Mouse (Mus musculus): Measurements from ENCODE around the gene Nomo1. TPM values are rescaled to one million over a fixed set of nuclear protein-coding genes. Genes with fewer than 3 reads are reported as not detected.

Nomo1 gene
- polyA plus RNA-seq, 1 experiment from 2014 or later: 29.5 TPM

DNA sequence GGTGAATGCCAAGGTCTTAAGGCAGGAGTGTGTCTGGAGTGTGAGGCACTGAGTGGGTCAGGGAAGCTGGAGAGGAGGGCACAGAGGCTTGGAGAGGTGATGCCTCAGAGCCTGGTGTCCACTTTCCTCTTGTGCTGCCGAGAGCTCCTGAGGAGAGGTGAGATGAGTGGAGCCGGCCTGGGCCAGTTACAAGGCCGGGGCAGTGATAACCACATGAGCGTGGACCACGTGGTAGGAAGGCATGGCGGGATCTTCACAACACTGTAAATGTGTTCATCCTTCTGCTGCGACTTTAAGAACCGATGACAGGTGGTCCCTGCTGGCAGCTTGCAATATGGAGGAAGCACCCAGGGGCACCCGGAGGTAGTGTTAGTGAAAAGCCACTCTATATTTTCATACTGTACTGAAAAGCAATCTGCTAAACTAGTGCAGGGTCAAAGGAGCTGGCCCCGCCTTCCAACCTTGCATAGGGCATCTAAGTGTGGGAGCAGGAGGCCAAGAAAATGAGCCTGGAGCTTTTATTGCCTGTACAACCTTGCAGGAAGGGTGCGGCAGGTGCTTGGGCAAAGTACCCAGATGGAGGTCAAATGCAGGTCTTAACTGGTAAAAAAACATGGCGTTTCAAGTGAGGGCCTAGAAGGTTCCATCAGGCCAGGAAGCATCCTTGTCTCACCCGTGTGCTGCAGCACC is 14.5 kb downstream of the Nomo1 start:
- H3K4me2 ChIP-seq (replicated peaks): no peak overlapping the region
- H3K9ac ChIP-seq: no peak overlapping the region
- no peaks in the 10 kb centered on the region for H3K9me3 ChIP-seq
- peaks cover 74% of the 10 kb centered on the region for H3K36me3 ChIP-seq
- no peak overlapping the region for H3K4me3 ChIP-seq
- ATAC-seq (ENCODE audit: insufficient number of reproducible peaks, insufficient read depth, low FRiP score, low TSS enrichment): no peak
- 94% methylated on average over 13 of the region's 13 CpGs for WGBS
- H3K27ac ChIP-seq: no peak overlapping the region
- H3K4me1 ChIP-seq: no peaks in the 10 kb centered on the region
- H3K27me3 ChIP-seq: no peaks in the 10 kb centered on the region

DNA sequence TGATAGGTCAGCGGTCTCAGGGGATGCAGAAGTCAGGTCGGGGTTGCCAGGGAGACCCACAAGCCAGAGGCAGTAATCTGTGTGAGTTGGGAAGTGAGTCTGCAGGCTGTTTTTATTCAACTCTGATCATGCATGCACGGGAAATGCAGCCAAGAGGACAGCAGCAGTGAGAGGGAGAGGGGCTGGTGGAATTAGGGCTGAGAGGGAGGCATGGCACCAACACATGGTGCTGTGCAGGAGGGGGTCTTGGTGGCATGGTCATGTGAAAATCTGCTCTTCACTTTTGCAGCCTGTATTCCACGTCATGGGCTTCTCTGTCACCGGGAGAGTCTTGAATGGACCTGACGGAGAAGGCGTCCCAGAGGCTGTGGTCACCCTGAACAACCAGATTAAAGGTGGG is 16.5 kb downstream of the Nomo1 start:
- no peak overlapping the region for H3K27ac ChIP-seq
- H3K4me1 ChIP-seq: no peaks in the 10 kb centered on the region
- H3K9me3 ChIP-seq: no peaks in the 10 kb centered on the region
- H3K4me3 ChIP-seq: no peak overlapping the region
- 88% methylated on average over 7 of the region's 7 CpGs for WGBS
- ATAC-seq (ENCODE audit: insufficient number of reproducible peaks, insufficient read depth, low FRiP score, low TSS enrichment): no peak
- H3K9ac ChIP-seq: no peak overlapping the region
- H3K4me2 ChIP-seq (replicated peaks): no peak overlapping the region
- H3K27me3 ChIP-seq: no peaks in the 10 kb centered on the region
- peaks cover 73% of the 10 kb centered on the region for H3K36me3 ChIP-seq

DNA sequence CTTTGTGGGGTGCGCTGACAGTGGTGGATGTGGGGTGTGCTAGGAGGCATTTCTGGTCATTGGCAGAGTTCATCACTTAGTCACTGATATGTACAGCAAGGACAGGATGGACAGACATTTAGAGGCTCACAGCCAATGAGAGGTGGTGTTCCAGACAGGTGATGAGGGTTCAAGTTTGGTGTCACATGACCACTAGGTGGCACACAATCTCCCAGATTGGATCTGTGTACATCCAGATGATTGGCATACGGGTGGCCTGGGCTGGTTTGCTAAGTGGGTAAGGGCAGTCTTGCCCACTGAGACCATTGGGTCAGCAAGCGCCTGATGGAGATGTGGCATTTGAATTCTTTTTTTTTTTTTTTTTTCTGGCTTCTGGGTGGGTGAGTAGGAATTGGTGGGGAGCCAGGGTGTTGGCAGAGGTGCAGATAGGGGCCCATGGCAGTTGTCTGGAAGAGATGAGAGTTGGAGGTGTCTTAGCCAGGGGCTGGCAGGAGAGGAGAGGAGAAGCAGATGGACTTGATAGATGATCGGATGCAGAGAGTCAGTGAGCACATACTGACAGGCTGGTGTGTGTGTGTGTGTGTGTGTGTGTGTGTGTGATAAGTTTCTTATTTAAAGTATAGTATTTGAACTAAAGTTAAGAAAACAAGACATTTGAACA is 18.8 kb downstream of the Nomo1 start:
- H3K4me2 ChIP-seq (replicated peaks): no peak overlapping the region
- no peak overlapping the region for H3K27ac ChIP-seq
- ATAC-seq (ENCODE audit: insufficient number of reproducible peaks, insufficient read depth, low FRiP score, low TSS enrichment): no peak
- no peaks in the 10 kb centered on the region for H3K4me1 ChIP-seq
- H3K9ac ChIP-seq: no peak overlapping the region
- no peaks in the 10 kb centered on the region for H3K9me3 ChIP-seq
- 86% methylated on average over 4 of the region's 4 CpGs for WGBS
- no peak overlapping the region for H3K4me3 ChIP-seq
- H3K36me3 ChIP-seq: peaks cover 75% of the 10 kb centered on the region
- no peaks in the 10 kb centered on the region for H3K27me3 ChIP-seq

DNA sequence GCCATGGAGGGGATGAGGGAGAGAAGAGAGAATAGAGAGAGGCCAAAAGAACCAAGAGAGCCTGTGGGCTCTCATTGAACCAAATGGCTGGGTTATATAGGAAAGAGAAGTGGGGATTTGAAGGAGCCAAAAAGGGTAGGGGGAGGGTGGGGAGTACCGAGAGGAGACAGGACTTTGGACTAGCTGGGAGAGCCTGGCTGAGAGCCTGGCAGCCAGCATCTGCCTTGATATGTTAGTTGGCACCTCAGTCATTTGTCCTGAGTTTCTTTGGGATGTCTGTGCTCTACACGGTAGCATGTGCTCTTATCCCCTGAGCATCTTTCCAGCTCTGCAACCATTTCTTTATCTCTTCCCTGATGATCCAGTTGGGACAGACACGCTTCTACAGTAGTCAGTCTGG is 20.1 kb downstream of the Nomo1 start:
- Histone ChIP-seq H3K4me1 (no peaks in the 10 kb centered on the region), H3K9ac (no peak overlapping the region), H3K9me3 (no peaks in the 10 kb centered on the region), H3K4me2 (replicated peaks) (no peak overlapping the region), H3K27me3 (no peaks in the 10 kb centered on the region), H3K4me3 (no peak overlapping the region), H3K36me3 (peaks cover 76% of the 10 kb centered on the region), H3K27ac (no peak overlapping the region)
- 89% methylated on average over 3 of the region's 3 CpGs for WGBS
- no peak for ATAC-seq (ENCODE audit: insufficient number of reproducible peaks, insufficient read depth, low FRiP score, low TSS enrichment)

DNA sequence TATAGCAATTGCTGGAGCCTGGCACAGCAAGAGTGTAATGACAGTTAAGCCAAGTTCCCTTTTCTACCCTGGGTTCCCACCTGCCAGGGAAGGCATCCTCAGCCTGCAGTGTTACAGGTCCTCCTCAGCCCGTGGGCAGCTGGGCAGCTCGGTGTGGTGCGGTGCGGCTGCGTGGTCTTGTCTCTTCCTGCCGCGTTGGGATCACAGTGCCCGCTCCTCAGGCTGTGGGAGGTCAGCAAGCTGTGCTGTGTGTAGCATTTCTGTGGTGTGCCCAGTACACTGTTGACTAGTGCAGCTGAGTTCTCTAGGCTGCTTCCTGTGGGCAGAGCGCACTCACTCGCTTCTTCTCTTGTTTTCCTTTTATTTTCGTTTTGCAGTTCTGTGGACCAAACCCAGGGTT is 25.4 kb downstream of the Nomo1 start:
- Histone ChIP-seq H3K27me3 (no peaks in the 10 kb centered on the region), H3K9me3 (no peaks in the 10 kb centered on the region), H3K4me3 (no peak overlapping the region), H3K4me2 (replicated peaks) (no peak overlapping the region), H3K27ac (no peak overlapping the region), H3K4me1 (no peaks in the 10 kb centered on the region), H3K36me3 (peaks cover 93% of the 10 kb centered on the region), H3K9ac (no peak overlapping the region)
- WGBS: 94% methylated on average over 11 of the region's 11 CpGs
- no peak for ATAC-seq (ENCODE audit: insufficient number of reproducible peaks, insufficient read depth, low FRiP score, low TSS enrichment)

DNA sequence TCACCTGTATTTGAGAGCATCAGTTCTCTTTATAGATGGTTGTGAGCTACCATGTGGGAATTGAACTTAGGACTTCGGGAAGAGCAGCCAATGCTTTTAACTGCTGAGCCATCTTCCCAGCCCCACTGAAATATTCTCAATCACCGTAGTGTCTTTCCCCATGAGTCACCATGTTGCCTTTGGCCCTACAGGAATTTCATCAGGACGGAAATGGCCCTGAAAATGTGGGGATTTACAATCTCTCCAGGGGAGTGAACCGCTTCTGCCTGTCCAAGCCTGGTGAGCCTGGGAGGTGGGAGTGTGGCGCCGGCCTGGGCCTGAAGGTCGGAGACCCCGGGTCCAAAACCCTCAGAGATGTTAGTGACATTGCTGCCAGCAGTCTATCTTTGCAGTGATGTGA is 27.2 kb downstream of the Nomo1 start:
- H3K9ac ChIP-seq: no peak overlapping the region
- H3K4me1 ChIP-seq: no peaks in the 10 kb centered on the region

DNA sequence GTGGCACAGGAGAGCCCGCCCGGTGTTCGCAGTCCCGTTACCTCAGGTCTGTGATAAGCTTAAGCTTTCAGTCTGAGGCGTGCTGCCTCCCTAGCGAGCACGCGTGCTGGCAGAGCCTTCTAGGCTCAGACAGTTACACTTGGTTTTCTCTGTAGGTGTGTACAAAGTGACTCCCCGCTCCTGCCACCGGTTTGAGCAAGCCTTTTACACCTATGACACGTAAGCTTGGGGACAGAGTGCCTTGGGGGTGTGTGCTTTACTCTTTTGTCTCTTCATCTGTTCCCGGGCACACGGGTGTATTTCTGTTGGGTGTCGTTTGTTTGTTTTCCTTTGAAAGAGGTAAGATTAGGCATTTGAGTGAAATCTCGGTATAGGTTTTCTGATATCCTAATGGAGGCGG is 28.1 kb downstream of the Nomo1 start:
- Histone ChIP-seq H3K27ac (no peak overlapping the region), H3K4me2 (replicated peaks) (no peak overlapping the region), H3K27me3 (no peaks in the 10 kb centered on the region), H3K4me3 (no peak overlapping the region), H3K36me3 (peaks cover 85% of the 10 kb centered on the region), H3K4me1 (no peaks in the 10 kb centered on the region), H3K9me3 (no peaks in the 10 kb centered on the region), H3K9ac (no peak overlapping the region)
- ATAC-seq (ENCODE audit: insufficient number of reproducible peaks, insufficient read depth, low FRiP score, low TSS enrichment): no peak
- 96% methylated on average over 16 of the region's 16 CpGs for WGBS

More for the DNA sequence above, 27.2 kb downstream of the Nomo1 start:
- no peak overlapping the region for H3K4me2 ChIP-seq (replicated peaks)
- no peak overlapping the region for H3K27ac ChIP-seq
- H3K27me3 ChIP-seq: no peaks in the 10 kb centered on the region
- no peaks in the 10 kb centered on the region for H3K9me3 ChIP-seq
- ATAC-seq (ENCODE audit: insufficient number of reproducible peaks, insufficient read depth, low FRiP score, low TSS enrichment): no peak
- H3K4me3 ChIP-seq: no peak overlapping the region
- peaks cover 84% of the 10 kb centered on the region for H3K36me3 ChIP-seq
- WGBS: 94% methylated on average over 8 of the region's 8 CpGs

DNA sequence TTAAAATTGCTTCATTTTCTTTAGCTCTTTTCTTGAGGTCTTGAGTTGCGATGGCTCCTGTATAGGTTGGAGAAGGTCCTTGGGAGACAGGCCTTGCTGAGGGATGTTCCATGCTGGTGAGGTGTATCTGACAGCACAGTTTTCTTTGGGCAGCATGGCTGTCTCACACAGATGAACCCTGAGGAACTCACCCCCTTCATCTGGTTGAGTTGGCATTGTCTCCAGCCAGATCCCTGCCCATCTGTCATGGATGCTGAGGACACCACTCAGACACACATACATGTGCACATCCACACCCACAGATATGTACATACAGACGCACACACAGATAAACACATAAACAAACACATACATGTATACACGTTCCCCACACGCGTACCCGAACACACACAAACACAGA is 29.8 kb downstream of the Nomo1 start:
- no peaks in the 10 kb centered on the region for H3K9me3 ChIP-seq
- 95% methylated on average over 6 of the region's 6 CpGs for WGBS
- no peak overlapping the region for H3K4me3 ChIP-seq
- H3K9ac ChIP-seq: no peak overlapping the region
- H3K27me3 ChIP-seq: no peaks in the 10 kb centered on the region
- peaks cover 78% of the 10 kb centered on the region for H3K36me3 ChIP-seq
- no peak overlapping the region for H3K27ac ChIP-seq
- ATAC-seq (ENCODE audit: insufficient number of reproducible peaks, insufficient read depth, low FRiP score, low TSS enrichment): no peak
- no peaks in the 10 kb centered on the region for H3K4me1 ChIP-seq
- H3K4me2 ChIP-seq (replicated peaks): no peak overlapping the region

DNA sequence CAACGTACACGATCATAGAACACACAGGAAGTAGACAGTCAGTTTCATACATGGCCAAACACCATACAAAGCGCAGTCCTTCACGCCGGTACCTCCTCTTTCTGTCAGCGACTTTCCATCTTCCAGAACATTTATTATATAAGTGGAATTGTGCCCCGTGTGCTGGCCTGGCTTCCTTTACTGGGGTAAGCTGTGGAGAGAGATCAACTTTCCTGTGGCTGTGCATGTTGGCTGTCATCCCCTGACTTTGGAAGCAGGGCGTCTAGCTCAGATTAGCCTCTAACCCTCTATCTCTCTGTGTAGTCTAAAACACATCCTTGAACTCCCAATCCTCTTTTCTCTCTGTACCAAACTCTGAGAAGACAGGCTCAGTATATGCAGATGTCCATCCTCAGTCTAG is 35.3 kb downstream of the Nomo1 start:
- H3K9ac ChIP-seq: no peak overlapping the region
- no peaks in the 10 kb centered on the region for H3K9me3 ChIP-seq
- no peak for ATAC-seq (ENCODE audit: insufficient number of reproducible peaks, insufficient read depth, low FRiP score, low TSS enrichment)
- no peaks in the 10 kb centered on the region for H3K4me1 ChIP-seq
- no peak overlapping the region for H3K4me2 ChIP-seq (replicated peaks)
- WGBS: 93% methylated on average over 8 of the region's 8 CpGs
- H3K27ac ChIP-seq: no peak overlapping the region
- no peak overlapping the region for H3K4me3 ChIP-seq
- no peaks in the 10 kb centered on the region for H3K27me3 ChIP-seq
- H3K36me3 ChIP-seq: peaks cover 80% of the 10 kb centered on the region

DNA sequence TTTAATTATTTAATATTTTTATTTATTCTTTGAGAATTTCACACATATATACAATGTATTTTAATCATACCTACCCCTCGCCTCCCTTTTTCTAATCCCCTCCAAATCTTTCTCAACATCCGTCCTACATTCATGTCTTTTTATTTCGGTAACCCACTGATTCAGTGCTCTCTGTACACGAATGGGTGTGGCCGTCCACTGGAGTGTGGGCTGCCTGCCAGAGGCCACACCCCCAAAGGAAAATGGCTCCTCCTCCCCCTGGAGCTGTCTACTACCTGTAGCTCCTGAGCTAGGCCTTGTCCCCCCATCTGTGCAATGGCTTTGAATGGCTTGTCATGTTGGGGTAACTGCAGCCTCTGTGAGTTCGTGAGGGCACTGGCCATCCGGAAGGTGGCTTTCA is 43.3 kb downstream of the Nomo1 start:
- Histone ChIP-seq H3K9me3 (no peaks in the 10 kb centered on the region), H3K4me2 (replicated peaks) (no peak overlapping the region), H3K4me1 (no peaks in the 10 kb centered on the region), H3K4me3 (no peak overlapping the region), H3K9ac (no peak overlapping the region), H3K36me3 (peaks cover 88% of the 10 kb centered on the region), H3K27me3 (no peaks in the 10 kb centered on the region), H3K27ac (no peak overlapping the region)
- ATAC-seq (ENCODE audit: insufficient number of reproducible peaks, insufficient read depth, low FRiP score, low TSS enrichment): no peak
- WGBS: 90% methylated on average over 7 of the region's 7 CpGs

DNA sequence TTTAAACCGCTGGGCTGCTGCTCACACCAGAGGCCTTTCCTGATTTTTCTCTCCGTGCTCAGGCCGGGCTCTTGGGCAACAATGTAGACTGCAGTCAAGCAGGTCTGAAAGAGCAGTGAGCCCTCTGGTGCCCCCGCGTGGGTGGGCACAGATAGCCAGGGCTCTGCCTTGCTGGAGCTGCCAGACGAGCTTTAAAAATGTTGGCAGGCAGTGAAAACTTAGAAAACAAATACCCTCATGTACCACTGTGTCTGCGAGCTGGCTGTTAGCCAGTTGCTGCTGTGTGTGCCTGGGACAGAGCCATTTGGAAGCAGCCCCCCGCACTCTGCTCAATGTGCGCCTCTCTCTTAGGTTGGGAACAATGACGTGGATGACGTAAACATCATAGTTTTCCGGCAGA is 44.2 kb downstream of the Nomo1 start:
- Histone ChIP-seq H3K9ac (no peak overlapping the region), H3K4me2 (replicated peaks) (no peak overlapping the region), H3K27me3 (no peaks in the 10 kb centered on the region), H3K27ac (no peak overlapping the region), H3K9me3 (no peaks in the 10 kb centered on the region), H3K4me1 (no peaks in the 10 kb centered on the region), H3K36me3 (peaks cover 88% of the 10 kb centered on the region), H3K4me3 (no peak overlapping the region)
- no peak for ATAC-seq (ENCODE audit: insufficient number of reproducible peaks, insufficient read depth, low FRiP score, low TSS enrichment)
- WGBS: 92% methylated on average over 12 of the region's 12 CpGs

DNA sequence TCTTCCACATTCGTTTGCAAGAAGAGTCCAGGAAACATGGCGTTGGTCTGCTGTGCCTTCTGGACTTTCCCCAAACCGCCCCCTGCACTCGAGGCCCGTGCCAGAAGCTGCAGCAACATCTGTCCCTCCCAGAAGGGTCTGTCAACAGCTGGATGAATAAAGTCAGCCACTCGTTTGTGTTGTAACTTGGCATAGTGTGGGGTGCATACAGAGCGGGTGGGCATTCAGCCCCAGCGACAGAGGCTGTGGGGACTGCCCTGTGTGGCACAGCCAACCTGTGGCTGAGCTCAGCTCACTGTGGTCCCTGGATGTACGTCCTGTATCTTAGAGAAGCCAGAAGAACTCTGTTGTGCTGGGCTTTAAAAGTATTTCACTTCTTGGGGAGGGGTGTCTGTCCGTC is 50.5 kb downstream of the Nomo1 start:
- peaks cover 63% of the 10 kb centered on the region for H3K36me3 ChIP-seq
- no peak for ATAC-seq (ENCODE audit: insufficient number of reproducible peaks, insufficient read depth, low FRiP score, low TSS enrichment)
- H3K9me3 ChIP-seq: peaks cover 4% of the 10 kb centered on the region; the same call in 1 of the 2 replicates
- no peaks in the 10 kb centered on the region for H3K27me3 ChIP-seq
- H3K27ac ChIP-seq: no peak overlapping the region
- no peak overlapping the region for H3K4me2 ChIP-seq (replicated peaks)
- H3K4me3 ChIP-seq: no peak overlapping the region
- 93% methylated on average over 10 of the region's 10 CpGs for WGBS
- H3K4me1 ChIP-seq: no peaks in the 10 kb centered on the region
- H3K9ac ChIP-seq: no peak overlapping the region

All from embryonic facial prominence, embryonic 12.5 days (tissue).